Mouse (Mus musculus) lung, embryonic 16.5 days (tissue): ENCODE data around the gene Pih1h3b. TPM values are rescaled to one million over a fixed set of nuclear protein-coding genes. Genes with fewer than 3 reads are reported as not detected.
A peak's percentile ranks its signal among the peaks of the same experiment; 100 is the strongest.

Experiments used
- ATAC-seq: fragments of 200-750 bp; cut with Nextera tagmentation; 2 replicates; pipeline ENCODE4 v1.8.0; 2017; ENCODE audit warnings: low read depth, mild to moderate bottlenecking, moderate library complexity
- H3K27ac ChIP-seq: fragments of 300-500 bp; sonication (generic); 2 replicates; pipeline ENCODE4 v1.5.1; 2014; ENCODE audit warnings: mild to moderate bottlenecking, control low read depth, low read length
- H3K27me3 ChIP-seq: fragments of 300-500 bp; sonication (generic); 2 replicates; pipeline ENCODE4 v1.6.1; 2014; ENCODE audit warnings: low read depth, low read length, mixed read lengths; ENCODE audit not compliant: control insufficient read depth, insufficient read depth
- H3K36me3 ChIP-seq: fragments of 300-500 bp; sonication (generic); 2 replicates; pipeline ENCODE4 v1.6.1; 2014; ENCODE audit warnings: low read length; ENCODE audit not compliant: control insufficient read depth, insufficient read depth
- H3K4me1 ChIP-seq: fragments of 300-500 bp; sonication (generic); replicated peaks from 2 replicates; pipeline ENCODE4 v1.6.1; 2014; ENCODE audit warnings: low read length, mixed read lengths; ENCODE audit not compliant: control insufficient read depth, insufficient read depth
- H3K4me2 ChIP-seq: fragments of 300-500 bp; sonication (generic); 2 replicates; pipeline ENCODE4 v1.6.1; 2014; ENCODE audit warnings: low read depth, low read length, control low read depth
- H3K4me3 ChIP-seq: fragments of 300-500 bp; sonication (generic); 2 replicates; pipeline ENCODE4 v1.5.1; 2014; ENCODE audit warnings: mild to moderate bottlenecking, low read length, control low read depth
- H3K9ac ChIP-seq: fragments of 300-500 bp; sonication (generic); 2 replicates; pipeline ENCODE4 v1.6.1; 2014; ENCODE audit warnings: low read length, control low read depth
- H3K9me3 ChIP-seq: fragments of 300-500 bp; sonication (generic); 2 replicates; pipeline ENCODE4 v1.6.1; 2016; ENCODE audit warnings: low read length; ENCODE audit not compliant: control insufficient read depth
- WGBS: fragments of 180-500 bp; shearing (Covaris S2); extraction: QIAGEN DNeasy Blood & Tissue Kit; methylation state at CpG from one replicate; pipeline ENCODE4 v1.1.7; 2014; 5-methylcytosine and 5-hydroxymethylcytosine counted together
- polyA plus RNA-seq: library from polyadenylated mRNA; unstranded; fragments of >200 nt; fragmentation: Nextera tagmentation; extraction: Ambion mirVana; gene quantifications from 2 replicates; pipeline ENCODE4 v1.2.1, GENCODE M21; 2015

Pih1h3b gene
- 0.10 and 0.41 TPM in 2 replicates for polyA plus RNA-seq

GRCm38 (mm10) chrX:140062135-140062975, at the start of gene Pih1h3b, which contains the start of gene Nup62cl:
TSS of gene Pih1h3b (plus strand) at chrX:140062879.
TSS of gene Nup62cl (minus strand) at chrX:140062712.
- ATAC-seq: peak; percentile 80
- peak within 1 kb of the TSS; percentile 56 for H3K4me2 ChIP-seq

GRCm38 (mm10) chrX:140060886-140061874, 1.5 kb upstream of the Pih1h3b start:
- Histone ChIP-seq H3K27me3 (peaks cover 7% of the 10 kb centered on the region), H3K4me2 (peak overlapping the region; percentile 56), H3K4me1 (0 out of 2 replicates have a peak, but pooled peaks cover 3% of the 10 kb centered on the region), H3K36me3 (no peaks in the 10 kb centered on the region), H3K4me3 (peak overlapping the region; percentile 47), H3K27ac (no peak overlapping the region), H3K9ac (peak overlapping the region; percentile 11; the same call in 1 of the 2 replicates), H3K9me3 (peaks cover 12% of the 10 kb centered on the region)
- WGBS: 13% methylated on average over 80 of the region's 90 CpGs
- ATAC-seq: peak; percentile 20; the same call in 1 of the 2 replicates

More at GRCm38 (mm10) chrX:140062135-140062975, at the start of gene Pih1h3b, which contains the start of gene Nup62cl:
- 0 out of 2 replicates have a peak, but pooled peaks cover 3% of the 10 kb centered on the region for H3K4me1 ChIP-seq
- 25% methylated on average over 55 of the region's 64 CpGs for WGBS
- peak within 1 kb of the TSS; percentile 47 for H3K4me3 ChIP-seq
- no peaks in the 10 kb centered on the region for H3K36me3 ChIP-seq
- no peak within 1 kb of the TSS for H3K27ac ChIP-seq
- H3K27me3 ChIP-seq: peaks cover 7% of the 10 kb centered on the region
- H3K9me3 ChIP-seq: peaks cover 12% of the 10 kb centered on the region
- H3K9ac ChIP-seq: no peak within 1 kb of the TSS

GRCm38 (mm10) chrX:140082535-140082934, 19.9 kb downstream of the Pih1h3b start:
- no peak for ATAC-seq
- no peak overlapping the region for H3K4me2 ChIP-seq
- WGBS: 85% methylated on average over 2 of the region's 2 CpGs

GRCm38 (mm10) chrX:140094066-140094465, 31.4 kb downstream of the Pih1h3b start:
- Histone ChIP-seq H3K4me1 (no peaks in the 10 kb centered on the region), H3K9me3 (no peaks in the 10 kb centered on the region), H3K9ac (no peak overlapping the region), H3K36me3 (no peaks in the 10 kb centered on the region), H3K27me3 (no peaks in the 10 kb centered on the region), H3K4me3 (no peak overlapping the region), H3K4me2 (no peak overlapping the region), H3K27ac (no peak overlapping the region)
- ATAC-seq: no peak
- WGBS: 53% methylated on average over 2 of the region's 2 CpGs

More at GRCm38 (mm10) chrX:140082535-140082934, 19.9 kb downstream of the Pih1h3b start:
- H3K4me3 ChIP-seq: no peak overlapping the region
- H3K9me3 ChIP-seq: no peaks in the 10 kb centered on the region
- H3K4me1 ChIP-seq: no peaks in the 10 kb centered on the region
- H3K9ac ChIP-seq: no peak overlapping the region
- no peaks in the 10 kb centered on the region for H3K36me3 ChIP-seq
- H3K27ac ChIP-seq: no peak overlapping the region
- no peaks in the 10 kb centered on the region; the same call in 1 of the 2 replicates for H3K27me3 ChIP-seq

Other genes with a start within 250 kb of the Pih1h3b start
- gene Morc4, start 191.2 kb upstream of the Pih1h3b start, polyA plus RNA-seq: 13.6 and 13.9 TPM in 2 replicates
- 4.0 and 5.0 TPM in 2 replicates for gene Rbm41, start 64.3 kb upstream of the Pih1h3b start, polyA plus RNA-seq
- gene Nup62cl, start 167 bp upstream of the Pih1h3b start, polyA plus RNA-seq: 3.1 and 4.8 TPM in 2 replicates